Mouse (Mus musculus) naive thymus-derived CD4-positive, alpha-beta T cell, adult 2 months (primary cell): Measurements from ENCODE around the gene Gm45521.

Experiments used
- DNase-seq: peaks from one replicate; pipeline ENCODE4 v3.0.0-alpha.2; 2011; ENCODE audit warnings: low read depth

The Gm45521 gene

DNA sequence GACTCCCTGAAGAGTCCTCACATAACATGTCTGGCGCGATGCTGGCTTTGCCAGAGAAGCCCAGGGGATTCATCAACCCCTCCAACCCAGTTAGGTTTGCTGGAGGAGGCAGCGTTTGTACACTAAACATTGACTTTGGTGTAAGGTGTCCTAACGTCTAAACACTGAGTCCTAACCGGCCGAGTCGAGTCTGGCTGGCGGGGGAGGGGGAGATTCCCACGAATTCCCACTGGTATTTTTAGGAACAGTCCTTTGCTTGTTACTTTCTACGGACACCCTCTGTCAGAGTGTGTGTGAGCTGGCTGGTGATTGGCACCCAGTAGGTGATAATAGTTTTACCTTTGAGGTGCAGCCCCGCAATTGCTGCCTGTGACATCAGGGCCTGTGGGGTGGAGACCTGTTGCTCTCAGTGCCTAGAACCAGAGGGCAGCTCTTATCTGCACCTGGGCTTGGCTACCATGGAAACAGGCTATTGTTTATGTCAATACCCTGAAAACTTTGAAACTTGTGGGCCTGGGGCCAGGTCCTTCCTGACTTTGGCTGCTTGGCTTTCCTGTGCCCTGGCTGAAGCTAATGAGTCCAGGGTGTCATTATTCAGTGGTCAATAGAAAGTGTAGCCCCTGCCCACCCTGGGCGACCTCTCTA is 4.4 kb upstream of the Gm45521 start:
- no peak for DNase-seq

DNA sequence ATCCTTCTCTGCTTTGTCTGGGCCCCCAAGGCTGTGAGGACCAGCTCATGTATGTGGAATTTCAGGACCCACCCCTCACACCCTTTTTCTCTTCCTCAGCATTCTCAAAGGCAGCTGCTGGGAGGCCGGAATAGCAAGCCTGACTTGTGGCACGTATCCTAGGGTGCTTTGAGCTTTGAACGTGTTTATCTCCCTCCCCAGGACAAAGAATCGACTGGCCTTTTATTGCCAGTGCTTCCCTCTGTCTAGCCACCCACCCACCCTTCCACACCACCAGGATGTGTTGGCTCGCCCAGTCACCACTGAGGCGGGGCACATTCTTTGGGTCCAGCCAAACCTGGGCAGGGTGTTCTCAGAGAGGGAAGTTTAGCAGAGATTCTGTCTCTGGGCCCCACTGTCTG is 3.0 kb upstream of the Gm45521 start:
- DNase-seq: no peak

DNA sequence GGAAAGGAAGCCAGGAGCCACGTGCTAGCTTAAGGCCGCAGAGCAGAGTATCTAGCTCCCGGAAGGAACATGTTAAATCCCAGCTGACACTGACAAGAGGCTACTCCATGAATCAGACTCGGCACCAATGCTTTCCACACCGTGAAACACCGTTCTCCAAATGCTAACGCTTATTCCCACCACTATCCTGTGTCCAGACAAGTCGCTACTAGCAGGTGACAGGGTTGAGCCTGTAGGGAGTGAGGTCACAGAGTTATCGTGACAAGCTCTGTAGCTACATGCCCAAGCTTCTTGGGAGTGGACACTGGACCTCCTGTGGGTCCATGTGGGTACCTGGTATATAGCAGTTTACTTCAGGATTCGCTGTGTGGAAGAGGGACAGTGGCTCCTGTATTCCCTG is 661 bp upstream of the Gm45521 start:
- DNase-seq: no peak

DNA sequence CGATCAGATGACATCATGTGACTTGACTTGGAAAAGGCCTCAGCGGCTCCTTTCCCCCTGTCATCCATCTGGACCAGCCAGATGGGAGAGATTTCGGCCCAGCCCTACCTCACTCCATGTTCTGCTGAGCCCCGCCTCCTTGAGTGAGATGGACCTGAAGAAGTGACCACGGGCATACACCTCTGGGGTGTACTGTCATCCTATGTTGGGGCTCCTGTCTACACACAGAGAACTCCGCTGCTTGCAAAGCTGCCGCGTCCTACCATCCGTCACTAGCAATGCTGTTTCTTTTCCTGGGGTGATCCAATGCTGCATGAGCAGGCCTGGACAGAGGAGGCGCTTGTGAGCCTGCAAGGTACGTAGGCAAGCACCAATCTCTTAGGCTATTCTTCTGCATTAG is 3.5 kb downstream of the Gm45521 start:
- DNase-seq: peak; percentile 6

DNA sequence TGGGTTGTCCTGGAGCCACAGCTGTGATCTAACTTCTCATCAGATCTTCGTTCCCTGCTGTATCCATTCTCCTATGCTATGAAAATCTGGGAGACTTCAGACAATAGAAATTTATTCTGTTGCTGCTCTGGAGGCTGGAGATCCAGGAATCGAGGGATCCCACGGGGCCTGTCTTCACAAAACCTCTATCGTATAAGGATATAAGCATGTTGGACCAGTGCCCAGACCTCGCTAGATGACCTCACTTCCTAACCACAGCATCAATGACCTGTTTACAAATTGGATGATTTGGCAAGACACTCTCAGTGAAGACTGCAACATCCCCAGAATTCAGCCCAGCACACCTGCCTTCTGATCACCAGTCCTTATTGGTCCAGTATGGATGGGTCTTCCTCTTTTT is 4.6 kb downstream of the Gm45521 start:
- no peak for DNase-seq

DNA sequence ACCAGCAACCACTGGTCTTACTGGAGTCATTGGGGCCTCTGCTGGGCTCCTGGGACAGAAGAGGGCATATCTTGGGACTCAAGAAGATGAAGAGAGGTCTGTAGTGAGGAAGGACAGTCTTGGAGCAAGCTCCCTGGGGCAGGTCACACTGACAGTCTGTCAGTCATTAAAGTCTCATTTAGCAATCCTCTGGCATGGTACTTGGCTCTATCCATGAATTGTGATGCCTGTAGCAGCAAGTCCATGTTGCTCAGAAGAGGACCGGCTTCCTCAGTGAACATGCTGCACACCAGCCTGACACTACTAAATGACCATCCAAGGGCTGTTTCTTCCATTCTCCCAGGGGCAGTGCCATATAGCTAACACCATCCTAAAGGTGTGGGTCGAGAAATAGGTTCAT is 5.5 kb downstream of the Gm45521 start:
- no peak for DNase-seq

DNA sequence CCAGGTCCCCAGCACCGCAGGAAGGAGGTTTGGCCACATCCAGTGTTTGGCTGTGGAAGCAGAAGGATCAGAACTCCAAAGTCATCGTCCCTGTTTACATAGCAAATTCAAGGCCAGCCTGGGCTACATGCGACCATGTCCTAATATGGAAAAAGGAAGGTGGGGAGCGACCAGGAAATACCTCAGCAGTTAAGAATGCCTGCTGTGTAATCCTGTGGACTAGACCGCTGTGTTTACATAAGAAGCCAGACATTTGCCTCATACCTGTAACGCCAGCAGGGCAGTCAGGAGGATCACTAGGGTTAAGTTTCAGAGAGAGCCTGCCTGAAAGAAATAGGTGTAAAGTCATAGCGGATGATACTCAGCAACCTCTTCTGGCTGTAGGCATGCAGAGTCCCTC is 6.1 kb downstream of the Gm45521 start:
- DNase-seq: no peak

DNA sequence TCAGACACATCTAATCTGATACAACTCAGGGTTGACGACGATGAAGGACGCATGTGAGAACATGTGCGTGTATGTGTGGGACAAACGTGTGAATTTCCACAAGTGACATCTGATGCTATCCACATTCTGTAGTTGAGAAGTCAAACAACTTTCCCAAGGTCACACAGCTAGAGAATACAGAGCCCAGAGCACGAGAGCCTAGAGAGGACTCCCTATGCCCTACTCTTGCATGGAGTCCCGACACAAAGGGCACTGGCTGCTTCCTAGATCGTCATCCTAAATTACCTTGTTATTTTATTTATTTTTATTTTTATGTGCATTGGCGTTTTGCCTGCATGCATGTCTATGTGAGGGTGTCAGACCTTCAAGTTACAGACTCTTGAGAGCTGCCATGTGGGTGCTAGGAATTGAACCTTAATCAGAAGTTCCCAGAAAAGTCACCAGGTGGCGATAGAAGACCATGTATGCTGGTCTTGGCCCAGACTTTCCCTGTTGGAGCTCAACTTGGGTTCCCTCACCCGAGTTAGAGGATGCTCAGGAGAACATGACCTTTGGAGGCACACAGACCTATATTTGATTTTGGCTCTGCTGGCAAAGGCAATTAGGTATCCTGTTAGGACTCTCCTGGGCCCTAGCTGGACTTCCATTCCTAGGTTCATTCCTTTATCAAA is 7.3 kb downstream of the Gm45521 start:
- DNase-seq: peak; percentile 79

DNA sequence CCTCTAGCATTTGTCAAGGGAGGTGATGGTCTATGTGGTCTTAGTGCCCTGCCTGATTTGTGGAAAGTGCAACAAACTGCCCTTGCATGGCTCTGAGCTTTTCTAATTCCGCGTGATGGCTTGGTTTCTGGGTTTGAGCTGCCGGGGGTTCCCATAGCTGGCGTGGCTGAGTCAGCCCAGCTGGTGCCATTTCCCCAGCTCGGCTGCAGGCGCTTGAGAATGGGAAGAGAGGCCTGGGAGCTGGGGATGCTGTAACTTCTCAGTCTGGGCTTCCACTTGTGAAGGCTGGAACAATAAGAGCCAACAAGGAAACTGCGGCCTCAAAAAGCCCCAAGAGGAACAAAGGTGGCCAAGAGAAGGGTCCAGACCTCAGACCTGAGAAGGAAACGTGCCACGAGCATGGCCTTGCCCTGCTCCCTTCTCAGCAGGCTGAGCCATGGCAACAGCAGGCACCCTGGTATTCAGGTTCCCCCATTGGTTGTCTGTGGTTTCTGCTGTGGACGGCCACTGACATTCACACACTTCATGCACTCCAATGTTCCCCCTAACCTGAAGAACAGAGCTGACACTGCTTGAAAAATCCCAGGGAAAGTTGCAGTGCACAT is 14.9 kb downstream of the Gm45521 start:
- no peak for DNase-seq

DNA sequence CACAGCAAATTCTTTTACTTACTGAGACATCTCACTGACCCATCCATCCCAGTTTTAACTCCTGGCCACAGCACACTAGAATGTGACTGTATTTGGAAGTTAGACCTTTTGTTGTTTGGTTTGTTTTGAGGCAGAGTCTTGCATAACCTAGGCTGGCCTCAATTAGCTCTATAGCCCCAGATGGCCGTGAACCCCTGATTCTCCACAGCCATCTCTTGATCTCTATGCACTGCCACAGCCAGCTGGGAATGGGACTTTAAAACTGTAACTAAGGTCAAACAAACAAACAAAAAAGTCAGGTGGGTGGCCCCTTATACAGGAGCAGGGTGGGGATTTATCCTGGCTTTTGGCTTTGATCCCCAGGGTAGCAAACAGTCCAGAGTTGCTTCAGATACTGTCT is 17.6 kb downstream of the Gm45521 start:
- DNase-seq: no peak

DNA sequence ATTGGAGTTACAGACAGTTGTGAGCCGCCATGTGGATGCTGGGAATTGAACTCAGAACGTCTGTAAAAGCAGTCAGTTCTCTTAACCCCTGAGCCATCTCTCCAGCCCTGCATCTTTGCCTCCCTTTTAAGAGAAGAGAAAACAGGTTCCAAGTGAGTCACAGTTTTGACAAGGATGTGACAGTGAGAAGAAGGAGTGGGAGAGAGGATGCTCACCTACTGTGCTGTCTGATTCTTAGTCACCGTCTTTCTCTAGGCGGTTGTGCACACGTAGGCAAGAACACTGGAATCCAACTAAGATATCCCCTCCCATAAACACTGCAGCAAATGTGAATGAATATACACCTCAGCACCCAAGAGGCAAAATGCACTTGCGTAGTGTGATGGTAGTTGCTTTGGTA is 18.1 kb downstream of the Gm45521 start:
- no peak for DNase-seq

DNA sequence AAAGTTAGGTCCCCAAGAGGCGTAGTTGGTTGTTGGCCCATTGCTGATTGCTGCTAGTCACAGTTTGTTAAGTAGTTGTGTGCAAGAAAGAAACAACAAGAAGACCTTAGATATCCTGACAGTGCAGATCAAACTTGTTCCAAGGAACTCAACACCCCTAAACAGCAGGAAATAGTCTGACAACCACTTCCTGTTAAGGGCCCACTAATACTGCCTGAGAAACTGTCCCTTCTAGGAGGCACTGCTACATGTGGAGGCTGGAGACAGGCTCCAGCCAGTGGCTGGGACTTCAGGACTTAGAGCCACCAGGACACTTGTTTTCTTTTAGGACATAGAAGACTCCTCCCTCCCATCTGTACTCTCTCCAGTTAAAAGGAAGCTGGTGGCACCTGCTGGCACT is 20.4 kb downstream of the Gm45521 start:
- DNase-seq: peak; percentile 19

DNA sequence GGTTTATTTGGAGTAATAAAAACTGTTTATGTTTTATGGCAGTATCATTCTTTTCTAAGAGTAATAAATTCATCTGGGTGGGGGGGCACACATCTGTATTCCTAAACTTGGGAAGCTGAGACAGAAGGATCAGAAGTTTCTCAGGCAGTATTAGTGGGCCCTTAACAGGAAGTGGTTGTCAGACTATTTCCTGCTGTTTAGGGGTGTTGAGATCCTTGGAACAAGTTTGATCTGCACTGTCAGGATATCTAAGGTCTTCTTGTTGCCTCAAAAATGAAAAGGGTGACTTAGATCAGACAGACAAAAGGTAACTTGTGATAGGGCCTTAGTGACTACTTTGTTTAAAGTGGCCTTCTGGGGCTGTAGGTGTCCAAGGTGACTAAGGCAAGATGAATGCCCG is 21.1 kb downstream of the Gm45521 start:
- peak; percentile 4 for DNase-seq

DNA sequence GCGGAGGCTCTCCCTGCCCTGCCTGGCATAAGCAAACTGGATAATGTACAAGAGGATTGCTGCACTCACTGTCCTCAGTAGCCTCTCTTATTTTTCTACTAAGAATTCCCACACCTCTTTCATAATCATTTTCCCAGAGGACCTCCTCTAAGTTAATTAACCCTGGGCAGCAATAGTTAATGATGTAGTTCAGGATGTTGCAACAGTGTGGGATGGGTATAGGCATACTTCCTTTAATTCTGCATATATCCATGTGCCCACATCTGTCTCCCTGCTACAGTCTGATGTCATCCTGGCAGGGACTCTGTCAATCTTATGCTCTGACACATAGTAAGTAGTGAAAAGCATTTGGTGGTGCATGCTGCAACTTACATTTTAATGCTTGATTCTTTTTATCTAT is 24.1 kb downstream of the Gm45521 start:
- DNase-seq: no peak

DNA sequence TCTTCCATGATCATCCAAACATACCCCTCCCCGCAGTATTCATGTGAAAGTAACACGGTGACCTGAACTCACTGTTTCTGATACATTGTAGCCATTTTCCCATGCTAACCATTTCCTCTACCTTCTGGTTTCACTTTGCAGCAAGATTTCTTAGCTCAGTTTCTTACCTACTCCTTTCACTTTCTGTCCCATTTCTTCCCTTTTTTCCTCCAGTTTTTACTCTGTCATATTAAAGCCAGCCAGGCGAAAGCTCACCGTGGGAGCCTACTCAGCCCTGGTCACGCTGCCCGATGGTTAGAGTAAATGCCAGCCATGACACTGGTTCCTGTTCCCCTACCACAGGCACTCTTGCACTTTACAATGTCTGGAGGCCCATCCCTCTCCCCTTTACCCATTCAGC is 29.8 kb downstream of the Gm45521 start:
- no peak for DNase-seq

DNA sequence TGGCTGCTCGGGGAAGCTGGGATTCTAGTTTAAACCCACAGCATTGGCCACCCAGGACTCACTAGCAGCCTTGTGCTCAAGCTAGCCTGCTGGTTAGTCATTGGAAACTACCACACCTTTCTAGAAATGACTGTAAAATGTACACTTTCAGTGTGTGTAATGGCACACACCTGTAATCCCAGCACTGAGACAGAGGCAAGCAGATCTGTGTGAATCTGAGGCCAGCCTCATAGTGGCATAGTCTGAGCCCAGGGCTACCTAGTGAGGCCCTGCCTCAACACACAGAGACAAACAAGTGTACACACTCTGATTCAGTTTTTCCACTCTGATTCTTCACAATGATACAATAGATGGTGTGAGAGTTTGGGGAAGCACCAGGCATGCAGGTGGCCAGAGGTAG is 32.3 kb downstream of the Gm45521 start:
- no peak for DNase-seq

DNA sequence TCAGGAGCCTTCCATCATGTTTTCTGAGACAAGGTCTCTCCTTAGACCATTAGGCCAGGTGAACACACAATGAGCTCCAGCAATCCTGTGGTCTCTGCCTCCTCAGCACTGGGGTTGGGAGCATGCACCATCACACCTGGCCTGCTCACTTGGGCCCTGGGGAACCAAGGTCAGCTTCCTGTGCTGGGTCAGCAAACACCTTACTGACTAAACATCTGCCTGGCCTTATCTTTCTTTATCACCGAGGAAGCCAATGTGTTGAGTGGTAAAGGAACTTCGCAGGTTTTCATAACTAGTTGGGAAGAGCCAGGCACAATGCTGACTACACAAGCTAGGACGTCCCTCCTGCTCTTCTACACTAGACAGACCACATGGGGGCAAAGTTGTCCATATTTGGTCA is 32.9 kb downstream of the Gm45521 start:
- DNase-seq: no peak

DNA sequence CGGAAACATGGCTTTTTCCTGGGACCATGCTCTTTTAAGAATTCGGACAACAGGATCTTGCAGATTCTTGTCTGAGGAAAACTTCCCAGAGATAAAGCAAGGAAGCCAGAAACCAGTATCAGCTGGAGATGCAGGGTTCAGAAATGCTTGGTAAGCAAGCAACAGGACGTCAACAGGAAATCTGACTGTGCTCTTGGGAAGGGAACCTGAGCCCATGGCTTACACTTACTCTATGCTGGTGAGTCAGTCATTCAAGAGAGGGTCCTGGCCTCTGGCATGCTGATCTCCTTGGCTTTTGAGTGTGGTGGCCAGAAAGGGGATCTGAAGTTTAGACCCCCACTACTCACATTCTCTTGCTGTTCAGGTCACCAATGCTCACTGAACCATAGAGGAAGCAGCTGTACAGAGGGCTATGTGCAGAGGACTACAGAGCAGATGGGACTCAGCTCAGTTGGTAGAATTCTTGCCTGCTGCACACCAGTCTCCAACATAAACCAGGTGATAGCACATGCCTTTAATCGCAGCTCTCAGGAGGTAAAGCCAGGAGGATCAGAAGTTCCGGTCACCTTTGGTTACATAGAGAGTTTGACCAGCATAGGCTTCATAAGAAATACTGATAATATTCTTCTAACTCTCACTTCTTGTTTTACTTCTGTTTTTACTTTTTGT is 34.2 kb downstream of the Gm45521 start:
- no peak for DNase-seq

DNA sequence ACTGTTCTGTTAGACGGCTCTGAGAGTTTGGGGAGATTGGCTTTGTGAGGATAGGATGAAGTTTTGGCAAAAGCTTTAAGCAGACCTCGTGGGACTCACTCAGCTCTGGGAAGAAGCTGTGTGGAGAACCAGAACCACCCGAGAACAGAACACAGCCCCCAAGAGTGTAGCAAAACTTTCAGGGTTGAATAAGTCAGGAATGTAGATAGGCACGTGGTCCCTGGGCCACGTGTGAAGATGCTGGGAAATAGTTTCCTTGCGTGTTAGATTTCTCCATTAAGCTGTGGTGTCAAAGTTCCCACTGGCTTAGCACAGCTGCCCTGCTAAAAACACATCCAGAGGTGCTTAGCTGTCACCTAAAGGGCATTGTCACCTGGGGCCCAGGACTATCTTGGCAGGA is 35.1 kb downstream of the Gm45521 start:
- DNase-seq: no peak

DNA sequence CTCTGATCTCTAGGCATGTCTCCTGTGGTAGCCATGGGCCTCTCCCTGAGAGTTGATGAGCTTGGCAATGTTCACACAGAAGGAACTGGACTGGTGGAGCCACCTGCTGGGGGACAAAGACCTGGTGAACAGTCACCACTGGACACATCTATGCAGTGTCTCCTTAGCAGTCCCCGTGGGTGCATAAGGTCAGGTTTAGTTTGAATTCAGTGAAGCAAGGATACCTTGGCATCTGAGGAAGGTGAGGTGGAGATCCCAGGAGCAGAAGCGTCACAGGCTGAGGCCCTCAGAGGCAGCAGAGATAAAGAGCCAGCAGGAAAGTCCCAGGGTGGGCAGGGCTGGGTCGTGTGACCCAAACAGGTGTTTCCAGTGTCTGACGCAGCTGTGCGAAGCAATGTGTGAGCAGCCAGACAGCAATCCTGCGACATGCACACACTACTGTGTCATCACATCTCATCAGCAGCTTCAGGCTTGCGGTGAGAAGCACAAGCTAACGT is 37.2 kb downstream of the Gm45521 start, which contains the start of gene Dnase1l3:
Gene Dnase1l3, minus strand, starts transcription at position 303 of the 497 bp plus-strand sequence.
- peak; percentile 37 for DNase-seq

DNA sequence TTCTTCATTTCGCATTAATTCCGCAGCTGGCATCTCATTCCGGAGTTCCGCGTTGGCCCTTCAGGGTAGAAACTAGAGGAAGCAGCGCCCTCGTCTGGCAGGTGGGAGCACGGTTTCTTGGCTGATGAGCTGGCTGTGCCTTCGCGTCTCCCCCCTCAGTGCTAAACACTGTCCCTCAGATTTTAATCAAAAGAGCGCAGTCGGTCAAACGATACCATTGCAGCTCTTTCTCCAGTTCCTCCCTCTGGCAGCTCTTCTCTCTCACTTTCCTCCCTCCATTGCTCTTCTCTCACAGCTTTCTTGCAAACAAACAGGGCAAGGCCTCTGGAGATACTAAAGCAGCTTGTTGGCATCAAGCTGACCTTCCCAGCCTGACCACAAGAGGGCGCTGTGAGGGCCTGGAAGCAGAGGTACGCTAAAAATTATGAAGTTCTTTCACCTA is 40.2 kb downstream of the Gm45521 start:
- peak; percentile 96 for DNase-seq

DNA sequence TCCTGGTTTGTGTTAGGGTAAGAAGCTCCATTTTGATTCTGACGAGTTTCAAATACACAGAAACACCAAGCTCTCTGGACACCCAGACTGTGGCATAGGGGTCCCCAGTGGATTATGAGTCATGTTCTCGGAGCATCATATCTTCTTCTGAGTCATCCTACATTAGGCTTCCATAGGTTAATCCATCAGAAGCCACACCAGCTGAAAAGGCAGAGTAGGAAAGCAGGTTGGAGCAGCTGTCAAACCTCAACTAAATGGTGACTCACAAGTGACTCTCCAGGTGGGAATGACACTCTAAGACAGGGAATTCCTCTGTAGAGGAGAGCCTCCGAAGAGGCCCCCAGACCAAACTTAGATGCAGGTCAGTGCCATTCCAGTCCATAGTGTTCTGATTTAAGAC is 41.9 kb downstream of the Gm45521 start:
- DNase-seq: no peak

DNA sequence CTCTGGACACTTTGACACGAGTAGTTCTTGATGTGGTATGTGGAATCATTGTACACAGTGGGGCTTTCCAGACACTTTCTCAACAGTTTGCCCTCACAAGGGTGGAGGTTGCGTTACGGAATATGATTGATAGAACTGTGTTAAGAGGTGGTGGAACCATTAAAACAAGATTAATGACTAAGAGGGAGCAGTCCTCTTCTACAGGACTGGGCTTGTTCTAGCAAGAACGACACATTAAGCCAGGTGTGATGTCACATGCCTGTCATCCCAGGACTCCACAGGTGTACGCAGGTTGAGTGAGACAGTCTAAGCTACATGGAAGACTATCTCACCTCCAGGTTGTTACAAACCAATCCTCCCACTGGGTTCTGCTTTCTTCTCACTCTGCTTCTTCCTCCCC is 42.3 kb downstream of the Gm45521 start:
- DNase-seq: no peak
